Mouse (Mus musculus) intestine, embryonic 15.5 days (tissue): ENCODE data around the gene Slc35a5. TPM values are rescaled to one million over a fixed set of nuclear protein-coding genes. Genes with fewer than 3 reads are reported as not detected.

ENCODE experiments used
- ATAC-seq: fragments of 200-750 bp; cut with Nextera tagmentation; 2 replicates; pipeline ENCODE4 v1.8.0; 2017; ENCODE audit warnings: moderate TSS enrichment, moderate library complexity
- H3K27ac ChIP-seq: fragments of 300-500 bp; sonication (generic); 2 replicates; pipeline ENCODE4 v1.5.1; 2015; ENCODE audit warnings: mild to moderate bottlenecking, inconsistent platforms
- H3K27me3 ChIP-seq: fragments of 300-500 bp; sonication (generic); replicated peaks from 2 replicates; pipeline ENCODE4 v1.6.1; 2015; ENCODE audit warnings: inconsistent platforms
- H3K36me3 ChIP-seq: fragments of 300-500 bp; sonication (generic); 2 replicates; pipeline ENCODE4 v1.6.1; 2015; ENCODE audit warnings: inconsistent platforms
- H3K4me1 ChIP-seq: fragments of 300-500 bp; sonication (generic); replicated peaks from 2 replicates; pipeline ENCODE4 v1.6.1; 2015; ENCODE audit warnings: inconsistent platforms
- H3K4me2 ChIP-seq: fragments of 300-500 bp; sonication (generic); replicated peaks from 2 replicates; pipeline ENCODE4 v1.6.1; 2015; ENCODE audit warnings: mild to moderate bottlenecking, inconsistent platforms
- H3K4me3 ChIP-seq: fragments of 300-500 bp; sonication (generic); replicated peaks from 2 replicates; pipeline ENCODE4 v1.5.1; 2015; ENCODE audit warnings: inconsistent platforms
- H3K9ac ChIP-seq: fragments of 300-500 bp; sonication (generic); 2 replicates; pipeline ENCODE4 v1.6.1; 2015; ENCODE audit warnings: inconsistent platforms
- H3K9me3 ChIP-seq: fragments of 300-500 bp; sonication (generic); 2 replicates; pipeline ENCODE4 v1.6.1; 2016; ENCODE audit warnings: inconsistent platforms
- WGBS: fragments of 180-500 bp; shearing (Covaris S2); methylation state at CpG from one replicate; pipeline ENCODE4 v1.1.7; 2015; 5-methylcytosine and 5-hydroxymethylcytosine counted together
- polyA plus RNA-seq: library from polyadenylated mRNA; unstranded; fragments of >200 nt; fragmentation: Nextera tagmentation; extraction: Ambion mirVana; gene quantifications from 2 replicates; pipeline ENCODE4 v1.2.1, GENCODE M21; 2015

Gene Slc35a5
- polyA plus RNA-seq, 1 experiment from 2014 or later = 21.7 TPM

DNA sequence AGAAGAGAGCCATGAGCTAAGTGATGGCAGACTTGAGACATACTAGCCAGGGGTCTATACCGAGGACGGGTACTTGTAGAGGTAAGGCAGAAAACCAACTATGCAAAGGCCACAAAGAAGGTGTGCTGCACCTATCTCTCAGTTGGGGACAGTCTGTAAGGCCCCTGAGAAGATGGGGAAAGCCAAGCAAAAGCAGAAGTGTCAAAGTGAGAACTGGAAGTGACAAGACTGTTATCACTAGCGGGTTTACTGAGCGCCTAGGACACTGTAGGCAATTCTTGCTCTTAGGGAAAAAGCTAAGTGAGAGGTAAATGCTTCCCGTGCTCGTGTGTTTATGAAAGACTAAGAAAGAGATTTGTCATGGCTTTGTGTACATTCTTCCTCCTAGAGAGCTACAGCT lies 13.4 kb downstream of the Slc35a5 start:
- 78% methylated on average over 6 of the region's 6 CpGs for WGBS
- no peak for ATAC-seq

DNA sequence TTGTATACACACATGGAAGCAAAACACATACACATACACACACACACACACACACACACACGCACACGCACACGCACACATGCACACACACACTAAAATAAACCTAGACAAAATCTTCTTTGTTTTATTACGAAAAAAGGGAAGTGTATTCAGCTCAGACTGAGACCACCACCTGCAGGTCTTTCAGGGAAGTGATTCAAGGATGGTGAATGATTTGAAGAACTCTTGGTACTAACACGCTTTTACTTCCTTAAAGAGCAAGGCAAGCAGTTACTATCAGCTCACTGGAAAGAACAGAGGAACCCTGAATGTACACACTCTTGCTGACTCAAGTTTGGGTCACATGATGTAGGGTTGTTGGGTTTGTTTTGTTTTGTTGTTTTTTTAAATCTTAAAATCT lies 15.9 kb downstream of the Slc35a5 start:
- no peak for ATAC-seq
- Histone ChIP-seq H3K4me1 (no peaks in the 10 kb centered on the region), H3K9ac (no peak overlapping the region), H3K9me3 (no peaks in the 10 kb centered on the region), H3K27me3 (no peaks in the 10 kb centered on the region), H3K4me2 (no peak overlapping the region), H3K36me3 (peaks cover 8% of the 10 kb centered on the region; the same call in 1 of the 2 replicates), H3K4me3 (no peak overlapping the region), H3K27ac (no peak overlapping the region)
- WGBS = 88% methylated on average over 5 of the region's 5 CpGs

More for the DNA sequence above, 13.4 kb downstream of the Slc35a5 start:
- Histone ChIP-seq H3K4me3 (no peak overlapping the region), H3K9ac (no peak overlapping the region), H3K36me3 (peaks cover 12% of the 10 kb centered on the region; the same call in 1 of the 2 replicates), H3K27ac (no peak overlapping the region), H3K9me3 (no peaks in the 10 kb centered on the region), H3K27me3 (no peaks in the 10 kb centered on the region), H3K4me2 (no peak overlapping the region), H3K4me1 (no peaks in the 10 kb centered on the region)

DNA sequence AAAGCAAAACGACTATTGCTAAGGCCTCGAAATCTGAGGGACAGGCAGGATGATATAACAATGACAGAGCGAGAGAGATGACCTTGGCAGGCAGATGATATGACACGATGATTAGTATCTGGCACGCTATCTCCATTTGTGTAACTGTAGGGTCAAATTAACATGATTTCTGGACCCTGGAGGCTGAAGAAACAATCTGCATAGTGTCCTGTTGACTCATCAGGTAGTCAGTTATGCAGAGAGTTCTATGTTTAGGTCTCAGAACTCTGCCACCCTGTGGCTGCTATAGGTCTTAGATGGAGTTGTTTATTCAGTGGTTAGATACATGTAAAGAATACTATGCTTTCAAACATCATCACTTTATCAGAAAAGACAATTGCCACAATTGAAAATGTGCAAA lies 16.8 kb downstream of the Slc35a5 start:
- Histone ChIP-seq H3K27ac (no peak overlapping the region), H3K4me2 (no peak overlapping the region), H3K4me3 (no peak overlapping the region), H3K9me3 (no peaks in the 10 kb centered on the region), H3K27me3 (no peaks in the 10 kb centered on the region), H3K9ac (no peak overlapping the region), H3K36me3 (peaks cover 8% of the 10 kb centered on the region; the same call in 1 of the 2 replicates), H3K4me1 (no peaks in the 10 kb centered on the region)
- no peak for ATAC-seq
- 92% methylated on average over 5 of the region's 5 CpGs for WGBS

- H3K4me1 ChIP-seq = no peaks in the 10 kb centered on the region
- no peak for ATAC-seq
- WGBS = 93% methylated on average over 2 of the region's 2 CpGs
Measured at GRCm38 (mm10) chr16:45127936-45128710, 30.4 kb downstream of the Slc35a5 start.

DNA sequence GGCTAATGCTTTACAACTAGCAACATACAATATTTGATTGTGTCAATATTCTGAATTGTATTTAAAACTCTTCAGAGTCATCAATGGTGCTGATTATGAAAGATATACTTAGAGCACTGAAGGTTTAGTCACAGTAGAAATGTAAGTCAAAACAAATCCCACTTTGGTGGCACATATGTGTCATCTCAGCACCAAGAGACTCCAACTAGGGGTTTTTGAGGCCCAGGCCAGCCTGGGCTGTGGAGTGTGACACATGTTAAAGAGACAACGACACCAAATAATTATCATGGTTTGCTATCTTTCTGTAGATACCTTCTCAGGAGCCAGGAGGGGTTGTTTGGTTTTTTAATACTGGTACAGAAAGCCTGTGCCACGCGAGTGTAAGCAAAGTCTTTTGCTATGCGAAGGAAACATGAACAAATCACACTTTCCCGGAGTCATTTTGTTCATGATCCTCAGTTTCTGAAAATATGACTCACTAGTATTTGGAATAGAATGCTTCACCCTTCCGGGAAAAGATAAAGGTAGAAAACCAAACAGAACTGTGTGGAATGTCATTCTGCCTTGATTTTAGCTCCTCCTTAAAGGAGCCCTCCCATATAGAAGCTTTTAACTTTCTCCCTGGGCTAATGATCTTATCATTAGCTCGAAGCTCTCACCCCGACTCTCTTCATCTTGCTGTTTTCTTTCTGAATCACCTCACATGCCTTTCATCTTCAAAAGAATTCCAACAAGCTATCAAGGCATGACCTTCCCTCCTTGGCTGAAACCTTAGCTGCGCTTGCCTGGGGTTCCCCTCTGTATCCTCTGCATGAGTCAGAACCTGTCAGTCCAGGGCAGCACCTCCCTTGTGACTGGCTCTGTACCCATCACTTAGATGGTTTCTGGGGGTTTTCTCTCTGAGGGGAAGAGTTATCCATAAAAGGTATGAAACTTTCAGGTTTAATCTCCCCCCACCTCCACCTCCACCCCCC lies 34.0 kb downstream of the Slc35a5 start:
- no peaks in the 10 kb centered on the region for H3K36me3 ChIP-seq
- H3K4me2 ChIP-seq = no peak overlapping the region
- 0 out of 2 replicates have a peak, but pooled peaks cover 8% of the 10 kb centered on the region for H3K4me1 ChIP-seq
- no peaks in the 10 kb centered on the region for H3K9me3 ChIP-seq
- ATAC-seq = no peak
- 52% methylated on average over 9 of the region's 9 CpGs for WGBS
- H3K4me3 ChIP-seq = no peak overlapping the region
- no peak overlapping the region for H3K27ac ChIP-seq
- no peaks in the 10 kb centered on the region for H3K27me3 ChIP-seq
- H3K9ac ChIP-seq = no peak overlapping the region

More at GRCm38 (mm10) chr16:45127936-45128710, 30.4 kb downstream of the Slc35a5 start:
- Histone ChIP-seq H3K27me3 (no peaks in the 10 kb centered on the region), H3K4me2 (no peak overlapping the region), H3K9me3 (no peaks in the 10 kb centered on the region), H3K36me3 (no peaks in the 10 kb centered on the region), H3K9ac (no peak overlapping the region), H3K4me3 (no peak overlapping the region), H3K27ac (no peak overlapping the region)

- no peak for ATAC-seq
- Histone ChIP-seq H3K9ac (no peak overlapping the region), H3K9me3 (no peaks in the 10 kb centered on the region), H3K36me3 (no peaks in the 10 kb centered on the region), H3K4me1 (0 out of 2 replicates have a peak, but pooled peaks cover 8% of the 10 kb centered on the region), H3K4me2 (no peak overlapping the region), H3K27ac (no peak overlapping the region), H3K4me3 (no peak overlapping the region), H3K27me3 (no peaks in the 10 kb centered on the region)
- 73% methylated on average over 5 of the region's 5 CpGs for WGBS
Measured at GRCm38 (mm10) chr16:45122571-45122970, 35.9 kb downstream of the Slc35a5 start.

- H3K27me3 ChIP-seq = no peaks in the 10 kb centered on the region
- H3K27ac ChIP-seq = 0 out of 2 replicates have a peak overlapping the region, but pooled peaks have one; percentile 15
- H3K9me3 ChIP-seq = no peaks in the 10 kb centered on the region
- H3K4me3 ChIP-seq = no peak overlapping the region
- 39% methylated on average over 5 of the region's 5 CpGs for WGBS
- 0 out of 2 replicates have a peak, but pooled peaks cover 8% of the 10 kb centered on the region for H3K4me1 ChIP-seq
- peak; percentile 17; the same call in 1 of the 2 replicates for ATAC-seq
- H3K9ac ChIP-seq = no peak overlapping the region
- no peak overlapping the region for H3K4me2 ChIP-seq
- no peaks in the 10 kb centered on the region for H3K36me3 ChIP-seq
Measured at GRCm38 (mm10) chr16:45120844-45121425, 37.6 kb downstream of the Slc35a5 start.

DNA sequence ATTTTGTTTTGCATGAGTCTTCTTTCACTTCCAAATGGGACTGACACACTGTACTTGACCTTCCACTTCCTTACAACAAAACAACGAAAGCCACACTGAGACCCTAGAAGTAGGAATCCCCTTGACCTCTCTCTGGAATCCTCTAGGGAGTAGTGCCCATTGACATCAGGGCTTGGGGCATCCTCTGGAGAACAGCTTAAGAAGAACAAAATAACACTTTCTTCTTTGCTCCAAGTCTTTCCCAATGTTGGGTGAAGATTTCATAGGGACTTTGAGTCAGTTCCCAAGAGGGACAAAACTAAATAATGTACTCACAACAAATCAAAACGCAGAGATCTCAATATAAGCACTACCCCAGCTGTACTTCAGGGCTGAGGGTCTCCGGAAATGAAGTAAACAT lies 39.7 kb downstream of the Slc35a5 start:
- Histone ChIP-seq H3K9ac (no peak overlapping the region), H3K27me3 (no peaks in the 10 kb centered on the region), H3K27ac (no peak overlapping the region), H3K4me2 (no peak overlapping the region), H3K4me1 (0 out of 2 replicates have a peak, but pooled peaks cover 8% of the 10 kb centered on the region), H3K36me3 (no peaks in the 10 kb centered on the region), H3K9me3 (no peaks in the 10 kb centered on the region), H3K4me3 (no peak overlapping the region)
- 50% methylated on average over 3 of the region's 3 CpGs for WGBS
- ATAC-seq = no peak

DNA sequence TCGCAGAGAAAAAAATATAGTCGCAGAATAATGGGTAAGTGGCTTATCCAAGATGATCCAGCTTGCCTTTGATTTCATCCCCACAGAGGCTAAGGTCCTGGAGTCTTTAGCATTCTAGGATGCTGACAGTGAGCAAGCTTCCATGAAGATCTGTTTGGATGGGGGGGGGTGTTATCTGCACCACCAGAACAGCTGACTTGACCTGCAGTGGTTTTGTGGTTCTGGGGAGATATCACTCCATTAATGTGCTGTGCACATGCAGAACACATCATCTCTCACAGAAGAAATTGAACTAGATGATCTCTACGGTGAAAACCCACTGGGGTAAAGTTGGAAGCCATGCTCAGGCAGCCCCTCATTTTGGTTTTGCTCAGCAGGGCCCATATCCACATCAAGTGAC lies 41.3 kb downstream of the Slc35a5 start:
- Histone ChIP-seq H3K4me2 (no peak overlapping the region), H3K27ac (no peak overlapping the region), H3K4me3 (no peak overlapping the region), H3K9me3 (no peaks in the 10 kb centered on the region), H3K9ac (no peak overlapping the region), H3K4me1 (0 out of 2 replicates have a peak, but pooled peaks cover 8% of the 10 kb centered on the region), H3K27me3 (no peaks in the 10 kb centered on the region), H3K36me3 (no peaks in the 10 kb centered on the region)
- ATAC-seq = no peak
- 91% methylated on average over 3 of the region's 3 CpGs for WGBS

GRCm38 (mm10) chr16:45110498-45110897 lies 48.0 kb downstream of the Slc35a5 start:
- H3K4me2 ChIP-seq = no peak overlapping the region
- H3K4me3 ChIP-seq = no peak overlapping the region
- H3K9ac ChIP-seq = no peak overlapping the region
- no peaks in the 10 kb centered on the region for H3K4me1 ChIP-seq
- no peaks in the 10 kb centered on the region for H3K36me3 ChIP-seq
- no peaks in the 10 kb centered on the region for H3K9me3 ChIP-seq
- no peak overlapping the region for H3K27ac ChIP-seq
- WGBS = 30% methylated on average over 4 of the region's 4 CpGs
- peak; percentile 82 for ATAC-seq
- H3K27me3 ChIP-seq = no peaks in the 10 kb centered on the region

GRCm38 (mm10) chr16:45108203-45108878 lies 50.2 kb downstream of the Slc35a5 start:
- H3K27me3 ChIP-seq = no peaks in the 10 kb centered on the region
- WGBS = 61% methylated on average over 5 of the region's 5 CpGs
- no peak for ATAC-seq
- H3K4me2 ChIP-seq = no peak overlapping the region
- no peaks in the 10 kb centered on the region for H3K9me3 ChIP-seq
- H3K4me3 ChIP-seq = no peak overlapping the region
- H3K36me3 ChIP-seq = no peaks in the 10 kb centered on the region
- no peak overlapping the region for H3K9ac ChIP-seq
- H3K4me1 ChIP-seq = no peaks in the 10 kb centered on the region
- no peak overlapping the region for H3K27ac ChIP-seq
